Mouse (Mus musculus) left cerebral cortex, adult 11 months (tissue): ENCODE measurements around the gene Slco3a1.

Experiments
- DNase-seq: peaks from one replicate; pipeline ENCODE4 v3.0.0; 2022; ENCODE audit warnings: low spot score

Slco3a1 gene

GRCm38 (mm10) chr7:74347026-74347425 lies 207.6 kb downstream of the Slco3a1 start:
- DNase-seq, result no peak

GRCm38 (mm10) chr7:74346451-74346850 lies 208.1 kb downstream of the Slco3a1 start:
- no peak for DNase-seq

DNA sequence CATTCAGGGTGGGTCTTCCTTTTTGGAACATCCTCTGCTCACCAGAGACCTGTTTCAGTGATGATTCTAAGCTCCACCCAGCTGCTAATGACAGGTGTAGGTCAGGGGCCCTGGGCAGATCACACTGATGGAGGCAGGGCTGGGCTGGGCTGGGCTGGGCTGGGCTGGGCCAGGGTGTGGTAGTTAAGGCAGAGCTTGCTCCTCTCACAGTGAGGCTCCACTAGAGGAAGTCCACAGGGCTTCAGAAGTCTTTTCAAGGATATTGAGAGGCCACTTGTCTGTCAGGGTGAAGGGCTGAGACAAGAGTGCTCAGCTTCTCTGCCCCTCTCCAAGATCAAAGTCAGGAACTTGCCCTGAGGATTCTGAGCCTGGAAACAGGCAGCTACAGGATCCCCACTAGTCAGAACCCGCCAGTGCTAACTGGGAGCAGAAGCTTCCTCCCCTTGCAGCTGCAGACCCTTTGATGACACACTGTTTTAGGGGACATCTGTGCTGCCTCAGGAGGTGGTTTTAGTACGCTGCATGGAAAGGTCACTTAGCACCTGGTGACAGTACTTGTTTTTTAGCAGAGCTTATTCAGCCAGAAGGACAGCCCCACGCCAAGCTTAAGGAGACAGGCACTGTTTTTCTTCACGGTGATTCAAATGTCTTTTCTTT lies 213.3 kb downstream of the Slco3a1 start:
- DNase-seq, result no peak

DNA sequence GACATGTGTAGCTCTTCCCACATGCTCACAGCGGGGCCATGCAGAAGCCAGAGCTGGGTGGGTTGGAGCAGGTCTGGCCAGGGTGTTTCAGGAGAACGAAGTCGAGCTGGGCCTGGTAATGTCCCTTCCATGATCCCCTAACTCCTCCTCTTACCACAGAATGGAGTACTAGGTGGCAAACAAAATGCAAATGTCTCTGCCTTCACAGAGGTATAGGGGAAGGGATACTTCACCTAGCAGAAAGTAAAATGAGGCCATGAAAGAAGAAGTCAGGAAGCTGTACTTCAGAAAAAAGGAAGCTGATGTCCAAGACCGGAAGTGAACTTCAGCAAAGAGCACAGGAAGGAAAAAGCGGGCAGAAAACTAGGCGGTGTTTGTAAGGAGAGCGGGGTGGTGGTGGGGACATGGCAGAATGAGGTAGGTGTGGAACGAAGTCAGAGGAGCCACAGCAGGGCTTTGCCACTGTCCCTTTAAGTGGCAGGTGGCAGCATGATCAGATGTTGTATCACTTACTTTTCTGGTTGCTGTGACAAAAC lies 214.1 kb downstream of the Slco3a1 start:
- no peak for DNase-seq

GRCm38 (mm10) chr7:74337677-74338420 lies 216.7 kb downstream of the Slco3a1 start:
- no peak for DNase-seq

GRCm38 (mm10) chr7:74332323-74332722 lies 222.3 kb downstream of the Slco3a1 start:
- DNase-seq, result no peak

- no peak for DNase-seq
Observed at GRCm38 (mm10) chr7:74330858-74331726, 223.5 kb downstream of the Slco3a1 start.

- DNase-seq, result no peak
Observed at GRCm38 (mm10) chr7:74330117-74330857, 224.3 kb downstream of the Slco3a1 start.

DNA sequence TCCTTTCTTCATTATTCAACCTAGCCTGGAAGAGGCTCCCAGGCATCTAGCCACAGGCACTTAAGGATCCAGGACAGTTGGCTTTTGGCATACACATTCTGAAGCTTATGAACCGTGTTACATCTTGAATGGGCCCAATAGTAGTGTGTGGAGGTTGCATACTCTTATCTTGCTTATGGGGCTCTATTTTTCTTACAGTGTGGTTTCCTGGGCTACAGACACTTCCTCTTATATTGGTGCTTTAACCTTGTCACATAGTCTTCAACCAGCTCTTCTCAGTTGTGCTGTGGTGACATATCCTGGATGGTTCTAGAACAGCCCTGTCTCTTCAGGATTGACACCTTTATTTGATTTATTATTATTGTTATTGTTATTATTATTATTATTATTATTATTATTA lies 225.6 kb downstream of the Slco3a1 start:
- no peak for DNase-seq

- DNase-seq, result no peak
Observed at GRCm38 (mm10) chr7:74327716-74328115, 226.9 kb downstream of the Slco3a1 start.

- peak; percentile 39 for DNase-seq
Observed at GRCm38 (mm10) chr7:74325052-74325451, 229.5 kb downstream of the Slco3a1 start.

- DNase-seq, result no peak
Observed at GRCm38 (mm10) chr7:74323683-74324082, 230.9 kb downstream of the Slco3a1 start.

DNA sequence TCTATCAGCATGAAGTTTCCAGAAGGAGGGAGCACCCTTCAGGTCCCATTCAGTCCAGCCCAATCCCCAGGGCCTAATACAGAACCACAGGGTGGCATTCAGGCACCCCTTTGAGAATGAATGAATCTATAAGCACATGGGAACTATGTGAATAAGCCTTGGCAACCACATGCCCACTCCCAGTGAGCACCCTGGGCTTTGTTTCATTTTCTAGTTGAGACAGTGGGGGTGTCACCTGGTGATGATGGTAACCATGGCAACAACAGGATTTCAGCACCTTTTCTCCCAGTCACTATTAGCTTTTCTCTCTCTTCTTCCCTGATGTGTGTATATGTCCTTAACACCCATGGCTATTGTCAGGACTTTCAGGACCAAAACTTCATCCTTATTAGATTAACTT lies 231.4 kb downstream of the Slco3a1 start:
- no peak for DNase-seq

DNA sequence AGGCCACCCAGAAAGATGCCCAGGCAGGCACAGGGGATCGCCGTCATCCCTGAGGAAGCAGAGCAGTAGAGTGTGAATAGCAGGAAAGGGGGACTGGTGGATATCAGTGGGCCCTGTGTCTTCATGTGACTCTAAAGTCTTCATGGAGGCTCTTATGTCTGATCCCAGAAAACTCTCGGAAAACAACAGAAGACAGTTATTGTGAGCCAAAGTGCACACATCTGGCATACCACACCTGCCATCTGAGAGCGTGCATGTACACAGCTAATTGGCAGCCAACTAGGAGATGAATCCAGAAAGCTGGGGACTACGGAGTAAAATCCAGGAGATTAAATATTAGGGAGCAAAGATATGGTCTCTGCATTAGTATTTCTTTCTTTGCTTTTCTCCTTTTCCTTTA lies 233.9 kb downstream of the Slco3a1 start:
- no peak for DNase-seq

- DNase-seq, result no peak
Observed at GRCm38 (mm10) chr7:74315836-74316435, 238.6 kb downstream of the Slco3a1 start.

- DNase-seq, result no peak
Observed at GRCm38 (mm10) chr7:74314276-74314675, 240.3 kb downstream of the Slco3a1 start.

DNA sequence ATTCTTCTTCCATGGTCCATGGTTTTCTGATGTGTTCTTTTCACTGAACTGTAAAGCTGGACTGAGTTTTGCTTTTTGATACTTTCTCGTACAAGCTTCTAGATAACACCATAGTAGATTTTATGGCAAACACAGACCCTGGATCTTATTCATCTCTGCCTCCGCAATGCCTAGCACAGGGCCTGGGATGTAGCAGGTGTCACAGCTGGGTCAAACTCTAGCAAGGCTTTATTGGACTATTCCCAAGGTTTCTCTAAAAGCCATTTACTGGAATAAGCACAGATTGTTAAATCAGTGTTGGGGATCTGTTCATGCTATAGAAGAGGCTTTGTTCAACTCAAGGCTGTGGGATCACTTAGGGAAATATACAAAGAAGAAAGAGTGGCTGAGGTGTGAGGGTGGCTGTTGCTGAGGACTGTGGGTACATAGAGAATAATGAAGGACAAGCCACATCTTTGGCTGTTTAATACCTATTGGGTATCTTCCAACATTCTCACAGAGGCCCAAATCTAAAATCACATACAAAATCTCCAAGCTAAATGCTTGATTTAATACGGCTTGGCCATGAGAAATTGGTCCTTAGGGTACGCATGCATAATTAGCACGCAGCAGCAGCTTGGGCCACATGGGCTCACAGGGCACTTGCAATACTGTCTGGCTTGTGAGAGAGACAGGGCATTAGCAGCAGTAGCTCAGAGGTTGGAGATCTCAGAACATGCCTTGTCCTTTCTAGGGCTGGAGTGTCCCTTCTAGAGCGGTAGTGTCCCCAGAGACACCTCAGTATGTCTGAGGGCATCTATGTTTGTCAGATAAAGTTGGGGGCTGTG lies 241.1 kb downstream of the Slco3a1 start:
- DNase-seq, result no peak

DNA sequence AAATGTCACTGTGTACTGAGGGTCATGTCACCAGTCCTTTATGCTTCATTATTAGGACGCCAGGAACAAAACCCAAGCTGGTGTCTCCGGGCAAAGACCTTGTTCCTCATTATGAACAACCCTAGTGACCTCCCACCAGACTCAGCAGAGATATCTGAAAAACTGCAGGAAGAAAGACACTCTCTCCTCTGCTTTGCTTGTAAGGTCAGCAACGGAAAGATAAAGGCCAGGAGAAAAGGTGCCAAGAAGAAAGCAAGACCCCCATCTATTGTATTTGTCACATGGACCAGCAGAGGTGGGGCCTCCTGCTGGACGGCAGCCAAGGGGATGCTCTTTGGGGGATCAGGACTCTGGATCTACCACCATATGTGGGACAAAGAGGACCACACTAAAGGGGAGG lies 243.0 kb downstream of the Slco3a1 start:
- DNase-seq, result no peak

- DNase-seq, result no peak
Observed at GRCm38 (mm10) chr7:74303611-74304300, 250.8 kb downstream of the Slco3a1 start.

DNA sequence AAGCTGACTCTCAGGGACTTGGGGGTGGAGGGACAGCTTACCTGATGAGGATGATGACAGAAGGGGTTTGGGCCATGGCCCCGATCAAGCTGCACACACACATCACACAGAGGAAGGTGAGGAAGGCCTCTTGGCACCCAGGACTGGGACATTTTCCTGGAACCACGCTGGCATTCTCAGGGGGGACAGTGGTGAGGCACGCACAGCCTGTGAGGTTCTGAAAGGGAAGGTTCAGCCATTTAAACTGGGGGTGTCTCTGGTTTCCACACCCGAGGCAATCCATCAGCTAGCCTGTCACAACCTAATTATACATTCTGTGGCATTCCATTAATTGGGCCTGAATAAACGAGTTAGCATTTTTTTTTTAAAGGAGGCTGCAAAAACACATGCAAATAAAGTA lies 251.5 kb downstream of the Slco3a1 start:
- DNase-seq, result no peak
